Mouse (Mus musculus) kidney, embryonic 16.5 days (tissue): ENCODE measurements around the gene Naa60. TPM values are rescaled to one million over a fixed set of nuclear protein-coding genes. Genes with fewer than 3 reads are reported as not detected.

ENCODE experiments used
- microRNA-seq: library from miRNA; unstranded; fragments of <30 nt; microRNA quantifications from one replicate; pipeline ENCODE4, GENCODE M21; 2016
- polyA plus RNA-seq: library from polyadenylated mRNA; unstranded; fragments of >200 nt; fragmentation: Nextera tagmentation; extraction: Ambion mirVana; gene quantifications from 2 replicates; pipeline ENCODE4 v1.2.1, GENCODE M21; 2015

Naa60 gene
- polyA plus RNA-seq, 1 experiment from 2014 or later = 50.7 TPM

Small RNA genes within 50 kb of the gene (microRNA-seq; reads per million reads assigned to microRNA genes)
- gene Gm23493 = not detected

Other genes with a start within 250 kb of the Naa60 start
- 0.06 TPM in 1 of 2 replicates, not detected in the other for gene Mefv, start 154.3 kb upstream of the Naa60 start, polyA plus RNA-seq
- 43.8 and 51.8 TPM in 2 replicates for gene Zfp263, start 128.3 kb upstream of the Naa60 start, polyA plus RNA-seq
- gene Olfr15, start 41.5 kb upstream of the Naa60 start, polyA plus RNA-seq = not detected in 2 replicates
- gene Zfp174, start 25.1 kb upstream of the Naa60 start, polyA plus RNA-seq = 1.2 and 1.3 TPM in 2 replicates
- 5.7 and 6.7 TPM in 2 replicates for gene Zfp597, start 12.2 kb downstream of the Naa60 start, polyA plus RNA-seq
- gene Gm20695, start 12.3 kb downstream of the Naa60 start, polyA plus RNA-seq = 1.1 and 1.3 TPM in 2 replicates
- 7.9 and 10.9 TPM in 2 replicates for gene 1700037C18Rik, start 36.3 kb downstream of the Naa60 start, polyA plus RNA-seq
- gene Cluap1, start 36.4 kb downstream of the Naa60 start, polyA plus RNA-seq = 24.5 and 26.5 TPM in 2 replicates
- gene Nlrc3, start 104.3 kb downstream of the Naa60 start, polyA plus RNA-seq = 2.7 and 2.9 TPM in 2 replicates
- gene Slx4, start 131.4 kb downstream of the Naa60 start, polyA plus RNA-seq = 21.6 and 25.8 TPM in 2 replicates
- 6.5 and 7.8 TPM in 2 replicates for gene Dnase1, start 164.6 kb downstream of the Naa60 start, polyA plus RNA-seq
- 126 and 128 TPM in 2 replicates for gene Trap1, start 205.5 kb downstream of the Naa60 start, polyA plus RNA-seq